Mouse (Mus musculus): ENCODE results near the gene Gja1. TPM values are rescaled to one million over a fixed set of nuclear protein-coding genes. Genes with fewer than 3 reads are reported as not detected.

The Gja1 gene
- 67.6 TPM for polyA plus RNA-seq (2014; fragmentation: Illumina TruSeq; extraction: RNeasy Lipid Tissue Mini Kit (QIAGEN cat#74804); ENCODE audit: low read depth, low replicate concordance)

GRCm38 (mm10) chr10:56377097-56377965 is at the start of gene Gja1:
Gja1 (plus strand) TSS chr10:56377330.

Other genes with a start within 250 kb of the Gja1 start
- 23.9 TPM for gene Tbc1d32, start 148.6 kb upstream of the Gja1 start, polyA plus RNA-seq (2014; fragmentation: Illumina TruSeq; extraction: RNeasy Lipid Tissue Mini Kit (QIAGEN cat#74804); ENCODE audit: low read depth, low replicate concordance)